Mouse (Mus musculus) neutrophil, adult 5-6 weeks (primary cell): ENCODE data around the gene Ipo8. TPM values are rescaled to one million over a fixed set of nuclear protein-coding genes. Genes with fewer than 3 reads are reported as not detected.

Source experiments
- ATAC-seq: fragments of 151-379, 151-347 bp; 2 replicates; pipeline ENCODE4 v1.8.0; 2017; ENCODE audit warnings: mild to moderate bottlenecking, moderate TSS enrichment; ENCODE audit not compliant: insufficient number of reproducible peaks, poor library complexity, low FRiP score, severe bottlenecking; ENCODE audit errors: extremely low read depth
- total RNA-seq: library from RNA; stranded (forward); fragments of 200-1000 nt; gene quantifications from 2 replicates; pipeline ENCODE4 v1.2.3, GENCODE M21; 2017

Gene Ipo8
- total RNA-seq: 46.0 and 50.0 TPM in 2 replicates

- ATAC-seq: peak; percentile 98
Observed at GRCm38 (mm10) chr6:148830748-148831727, at the start of gene Ipo8. Gene Ipo8, minus strand, starts transcription at chr6:148831467.

GRCm38 (mm10) chr6:148873911-148874310, 42.6 kb upstream of the Ipo8 start:
- no peak for ATAC-seq

GRCm38 (mm10) chr6:148845629-148846028, 14.4 kb upstream of the Ipo8 start:
- ATAC-seq: no peak

GRCm38 (mm10) chr6:148841760-148842159, 10.5 kb upstream of the Ipo8 start:
- ATAC-seq: no peak

- ATAC-seq: no peak
Observed at GRCm38 (mm10) chr6:148838460-148838859, 7.2 kb upstream of the Ipo8 start.

GRCm38 (mm10) chr6:148831728-148832121, 458 bp upstream of the Ipo8 start:
- ATAC-seq: no peak

- ATAC-seq: no peak
Observed at GRCm38 (mm10) chr6:148830355-148830747, 916 bp downstream of the Ipo8 start.

GRCm38 (mm10) chr6:148826119-148826518, 5.1 kb downstream of the Ipo8 start:
- no peak for ATAC-seq

GRCm38 (mm10) chr6:148818624-148819343, 12.5 kb downstream of the Ipo8 start:
- ATAC-seq: no peak

GRCm38 (mm10) chr6:148816751-148817150, 14.5 kb downstream of the Ipo8 start:
- no peak for ATAC-seq

- ATAC-seq: no peak
Observed at GRCm38 (mm10) chr6:148811117-148811516, 20.1 kb downstream of the Ipo8 start.

GRCm38 (mm10) chr6:148799773-148800172, 31.5 kb downstream of the Ipo8 start:
- ATAC-seq: no peak

GRCm38 (mm10) chr6:148795145-148795544, 36.1 kb downstream of the Ipo8 start:
- ATAC-seq: no peak

- no peak for ATAC-seq
Observed at GRCm38 (mm10) chr6:148789010-148789673, 42.1 kb downstream of the Ipo8 start.

- ATAC-seq: no peak
Observed at GRCm38 (mm10) chr6:148786186-148786585, 45.1 kb downstream of the Ipo8 start.

- no peak for ATAC-seq
Observed at GRCm38 (mm10) chr6:148784418-148784817, 46.8 kb downstream of the Ipo8 start.

GRCm38 (mm10) chr6:148776236-148776635, 55.0 kb downstream of the Ipo8 start:
- ATAC-seq: no peak

- ATAC-seq: no peak
Observed at GRCm38 (mm10) chr6:148771423-148771822, 59.8 kb downstream of the Ipo8 start.

GRCm38 (mm10) chr6:148768419-148768818, 62.8 kb downstream of the Ipo8 start:
- ATAC-seq: no peak
